Mouse (Mus musculus) MEL (cell line): ENCODE results near the gene Mtrf1l. TPM values are rescaled to one million over a fixed set of nuclear protein-coding genes. Genes with fewer than 3 reads are reported as not detected.

Experiments
- DNase-seq: peaks from one replicate; pipeline ENCODE4 v3.0.0; 2011; ENCODE audit warnings: low read depth, low spot score
- H3K27ac ChIP-seq: 2 replicates; pipeline ENCODE4 v1.5.1; 2012; ENCODE audit warnings: low read depth, mild to moderate bottlenecking, control low read depth, low read length, moderate library complexity; ENCODE audit not compliant: control insufficient read depth
- H3K27me3 ChIP-seq, 2 experiments: fragments of 150-350 bp in 1 of 2; sonication (generic) in 1 of 2; 2 replicates each; pipeline ENCODE4 v1.6.1; 2012; ENCODE audit warnings: low read length in 2 of 2, mild to moderate bottlenecking in 2 of 2, improper control_type of control experiment in 1 of 2, moderate library complexity in 1 of 2; ENCODE audit not compliant: insufficient read depth in 2 of 2, control insufficient read depth in 1 of 2
- H3K36me3 ChIP-seq, 2 experiments: 2 replicates each; pipeline ENCODE4 v1.6.1; 2012 to 2014; ENCODE audit warnings: low read length in 2 of 2, improper control_type of control experiment in 1 of 2, inconsistent platforms in 1 of 2, mild to moderate bottlenecking in 1 of 2; ENCODE audit not compliant: insufficient read depth in 2 of 2, control insufficient read depth in 1 of 2
- H3K4me1 ChIP-seq, 2 experiments: fragments of 150-350 bp in 1 of 2; sonication (generic) in 1 of 2; 2 replicates each; pipeline ENCODE4 v1.6.1; 2012; ENCODE audit warnings: low read length in 2 of 2, improper control_type of control experiment in 1 of 2, mild to moderate bottlenecking in 1 of 2; ENCODE audit not compliant: insufficient read depth in 2 of 2, control insufficient read depth in 1 of 2
- H3K4me3 ChIP-seq, 2 experiments: fragments of 150-350 bp in 1 of 2; sonication (generic) in 1 of 2; 2 replicates each; pipeline ENCODE4 v1.5.1; 2012; ENCODE audit warnings: low read depth in 2 of 2, low read length in 2 of 2, mild to moderate bottlenecking in 2 of 2, moderate library complexity in 2 of 2, control low read depth in 1 of 2, improper control_type of control experiment in 1 of 2; ENCODE audit not compliant: control insufficient read depth in 1 of 2, insufficient read depth in 1 of 2
- H3K79me2 ChIP-seq: 2 replicates; pipeline ENCODE4 v1.6.1; 2012; ENCODE audit warnings: mild to moderate bottlenecking, low read length, moderate library complexity; ENCODE audit not compliant: control insufficient read depth, poor library complexity, insufficient read depth
- H3K9ac ChIP-seq: 2 replicates; pipeline ENCODE4 v1.6.1; 2012; ENCODE audit warnings: low read depth, mild to moderate bottlenecking, control low read depth, low read length, moderate library complexity; ENCODE audit not compliant: control insufficient read depth, poor library complexity, severe bottlenecking
- H3K9me3 ChIP-seq: fragments of 150-350 bp; sonication (generic); replicated peaks from 2 replicates; pipeline ENCODE4 v1.6.1; 2012; ENCODE audit warnings: mild to moderate bottlenecking, low read length, improper control_type of control experiment, moderate library complexity; ENCODE audit not compliant: insufficient read depth
- BHLHE40 ChIP-seq: IDR thresholded peaks from 2 replicates; pipeline ENCODE4 v1.6.1; 2012; ENCODE audit warnings: low read depth, mild to moderate bottlenecking, inconsistent platforms, low read length, improper control_type of control experiment, borderline replicate concordance
- CHD1 ChIP-seq: IDR thresholded peaks from 2 replicates; pipeline ENCODE4 v1.6.1; 2012; ENCODE audit warnings: low read depth, mild to moderate bottlenecking, inconsistent platforms, low read length, improper control_type of control experiment
- CHD2 ChIP-seq: IDR thresholded peaks from 2 replicates; pipeline ENCODE4 v1.6.1; 2011; ENCODE audit warnings: low read length, improper control_type of control experiment
- ELF1 ChIP-seq: IDR thresholded peaks from 2 replicates; pipeline ENCODE4 v1.6.1; 2014; ENCODE audit warnings: low read depth, mild to moderate bottlenecking, inconsistent platforms, low read length, improper control_type of control experiment, moderate library complexity
- EP300 ChIP-seq, 2 experiments: IDR thresholded peaks; 2 replicates each; pipeline ENCODE4 v1.6.1; 2011; ENCODE audit warnings: improper control_type of control experiment in 2 of 2, low read length in 2 of 2, low read depth in 1 of 2, mild to moderate bottlenecking in 1 of 2
- GATA1 ChIP-seq: IDR thresholded peaks from 2 replicates; pipeline ENCODE4 v1.6.1; 2011; ENCODE audit warnings: low read depth, low read length, improper control_type of control experiment
- HCFC1 ChIP-seq: IDR thresholded peaks from 2 replicates; pipeline ENCODE4 v1.6.1; 2012; ENCODE audit warnings: low read depth, mild to moderate bottlenecking, inconsistent platforms, low read length, improper control_type of control experiment, moderate library complexity
- MXI1 ChIP-seq: IDR thresholded peaks from 2 replicates; pipeline ENCODE4 v1.6.1; 2011; ENCODE audit warnings: mild to moderate bottlenecking, low read depth, low read length, improper control_type of control experiment
- MYB ChIP-seq: IDR thresholded peaks from 2 replicates; pipeline ENCODE4 v1.6.1; 2011; ENCODE audit warnings: mild to moderate bottlenecking, low read depth, low read length, improper control_type of control experiment
- MYC ChIP-seq: IDR thresholded peaks from 2 replicates; pipeline ENCODE4 v1.6.1; 2011; ENCODE audit warnings: low read depth, mild to moderate bottlenecking, low read length, improper control_type of control experiment, moderate library complexity
- POLR2A ChIP-seq, 2 experiments: IDR thresholded peaks; 2 replicates each; pipeline ENCODE4 v1.6.1; 2011 to 2012; ENCODE audit warnings: low read length in 2 of 2, mild to moderate bottlenecking in 2 of 2, control low read depth in 1 of 2, improper control_type of control experiment in 1 of 2, low read depth in 1 of 2, moderate library complexity in 1 of 2; ENCODE audit not compliant: control insufficient read depth in 1 of 2, insufficient read depth in 1 of 2, poor library complexity in 1 of 2
- POLR2AphosphoS2 ChIP-seq: IDR thresholded peaks from 2 replicates; pipeline ENCODE4 v1.6.1; 2011; ENCODE audit warnings: low read length, improper control_type of control experiment
- RAD21 ChIP-seq: IDR thresholded peaks from 2 replicates; pipeline ENCODE4 v1.6.1; 2011; ENCODE audit warnings: mild to moderate bottlenecking, low read depth, low read length, improper control_type of control experiment
- RCOR1 ChIP-seq: IDR thresholded peaks from 2 replicates; pipeline ENCODE4 v1.6.1; 2012; ENCODE audit warnings: low read depth, mild to moderate bottlenecking, inconsistent platforms, low read length, improper control_type of control experiment
- SIN3A ChIP-seq: IDR thresholded peaks from 2 replicates; pipeline ENCODE4 v1.6.1; 2012; ENCODE audit warnings: low read length, improper control_type of control experiment, inconsistent platforms
- TAL1 ChIP-seq: IDR thresholded peaks from 2 replicates; pipeline ENCODE4 v1.6.1; 2012; ENCODE audit warnings: mild to moderate bottlenecking, inconsistent platforms, low read length, moderate library complexity, mixed read lengths
- TBP ChIP-seq: IDR thresholded peaks from 2 replicates; pipeline ENCODE4 v1.8.0; 2011; ENCODE audit warnings: low read depth, low read length, improper control_type of control experiment
- USF1 ChIP-seq: IDR thresholded peaks from 2 replicates; pipeline ENCODE4 v1.6.1; 2014; ENCODE audit warnings: low read depth, mild to moderate bottlenecking, inconsistent platforms, low read length, improper control_type of control experiment, moderate library complexity
- USF2 ChIP-seq, 2 experiments: IDR thresholded peaks; 2 replicates each; pipeline ENCODE4 v1.6.1; 2011 to 2012; ENCODE audit warnings: improper control_type of control experiment in 2 of 2, low read length in 2 of 2, borderline replicate concordance in 1 of 2, inconsistent platforms in 1 of 2, low read depth in 1 of 2, mild to moderate bottlenecking in 1 of 2; ENCODE audit not compliant: insufficient read depth in 1 of 2
- ZKSCAN1 ChIP-seq: IDR thresholded peaks from 2 replicates; pipeline ENCODE4 v1.6.1; 2012; ENCODE audit warnings: low read depth, mild to moderate bottlenecking, inconsistent platforms, low read length, improper control_type of control experiment, moderate library complexity
- ZMIZ1 ChIP-seq: IDR thresholded peaks from 2 replicates; pipeline ENCODE4 v1.6.1; 2012; ENCODE audit warnings: low read depth, mild to moderate bottlenecking, inconsistent platforms, low read length, improper control_type of control experiment, moderate library complexity
- polyA plus RNA-seq, 2 experiments: library from polyadenylated mRNA; stranded (reverse) in 1 of 2; unstranded in 1 of 2; fragments of >175 nt in 1 of 2; fragments of >200 nt in 1 of 2; gene quantifications; 2 replicates each; pipeline versions ENCODE4 v1.2.1 to v1.2.4; 2012; ENCODE audit warnings: low replicate concordance in 2 of 2, low read depth in 1 of 2; ENCODE audit not compliant: insufficient read length in 2 of 2, insufficient read depth in 1 of 2, missing spikeins in 1 of 2
- total RNA-seq: library from RNA; depleted of rRNA; stranded (reverse); fragments of 300-350 nt; gene quantifications from 2 replicates; pipeline ENCODE4 v1.2.3, GENCODE M21; 2012

The Mtrf1l gene
- total and polyA plus RNA-seq, 3 experiments, result 4.6 to 5.6 TPM; not detected in 1

- peaks cover 25 to 43% of the 10 kb centered on the region in 2 experiments for H3K36me3 ChIP-seq
These were observed 20.0 kb downstream of the Mtrf1l start for GRCm38 (mm10) chr10:5803739-5804138.

GRCm38 (mm10) chr10:5802866-5803265 lies 20.8 kb downstream of the Mtrf1l start:
- Histone ChIP-seq H3K27ac (no peak overlapping the region), H3K4me1 (peaks cover 0 to 14% of the 10 kb centered on the region in 2 experiments; a peak in 2 of 4 replicates), H3K9me3 (no peaks in the 10 kb centered on the region), H3K79me2 (peaks cover 39% of the 10 kb centered on the region), H3K9ac (peak overlapping the region; percentile 96), H3K27me3 (no peaks in the 10 kb centered on the region), H3K36me3 (peaks cover 27 to 40% of the 10 kb centered on the region in 2 experiments), H3K4me3 (peak overlapping the region; percentile 50 to 51; a peak in 3 of 4 replicates)
- no peak for DNase-seq
- TF ChIP-seq ZKSCAN1 (no peak), CHD2 (no peak), EP300 (IDR thresholded peaks at IDR 0.05; ENCODE audit: low read depth in 1 of 2, low read length in 2 of 2) (no peak), HCFC1 (no peak)

More at GRCm38 (mm10) chr10:5803739-5804138, 20.0 kb downstream of the Mtrf1l start:
- Histone ChIP-seq H3K27me3 (no peaks in the 10 kb centered on the region), H3K79me2 (peaks cover 39% of the 10 kb centered on the region), H3K4me3 (peak overlapping the region; percentile 50 to 70), H3K4me1 (peaks cover 0 to 17% of the 10 kb centered on the region in 2 experiments; a peak in 2 of 4 replicates), H3K27ac (peak overlapping the region; percentile 49), H3K9ac (peak overlapping the region; percentile 96)
- no peak for DNase-seq
- TF ChIP-seq MYB, result no peak
- TF ChIP-seq ZMIZ1, result no peak
- TF ChIP-seq USF2 (IDR thresholded peaks at IDR 0.05; ENCODE audit: borderline replicate concordance in 1 of 2, insufficient read depth in 1 of 2, low read depth in 1 of 2, low read length in 2 of 2), result no peak
- no peak for TF ChIP-seq TBP
- no peak for TF ChIP-seq HCFC1
- no peak for TF ChIP-seq SIN3A
- no peak for TF ChIP-seq GATA1
- TF ChIP-seq RAD21, result no peak
- TF ChIP-seq POLR2AphosphoS2, result no peak
- TF ChIP-seq POLR2A (IDR thresholded peaks at IDR 0.05; ENCODE audit: control insufficient read depth in 1 of 2, insufficient read depth in 1 of 2, low read depth in 1 of 2, low read length in 2 of 2, poor library complexity in 1 of 2), result no peak
- no peak for TF ChIP-seq TAL1
- peak; percentile 73; the same call in 1 of the 2 replicates for TF ChIP-seq CHD1
- peak; percentile 37; the same call in 1 of the 2 replicates for TF ChIP-seq MXI1
- no peak for TF ChIP-seq RCOR1
- 0 out of 2 replicates have a peak, but pooled peaks have one; percentile 40 for TF ChIP-seq MYC
- TF ChIP-seq ELF1, result no peak
- TF ChIP-seq BHLHE40, result no peak
- TF ChIP-seq USF1, result no peak
- no peak for TF ChIP-seq EP300 (IDR thresholded peaks at IDR 0.05; ENCODE audit: low read depth in 1 of 2, low read length in 2 of 2)
- TF ChIP-seq, all 39 proteins: peak for 3
- H3K9me3 ChIP-seq, result no peaks in the 10 kb centered on the region
